Mouse (Mus musculus) heart, embryonic 12.5 days (tissue): ENCODE results near the gene Ugt1a10. TPM values are rescaled to one million over a fixed set of nuclear protein-coding genes. Genes with fewer than 3 reads are reported as not detected.

Source experiments
- ATAC-seq: fragments of 200-750 bp; cut with Nextera tagmentation; 2 replicates; pipeline ENCODE4 v1.8.0; 2017; ENCODE audit warnings: moderate TSS enrichment, moderate library complexity; ENCODE audit not compliant: insufficient number of reproducible peaks, low FRiP score
- H3K27ac ChIP-seq: fragments of 300-500 bp; sonication (generic); 2 replicates; pipeline ENCODE4 v1.5.1; 2016; ENCODE audit warnings: mild to moderate bottlenecking, moderate library complexity; ENCODE audit not compliant: poor library complexity, severe bottlenecking
- H3K27me3 ChIP-seq: fragments of 300-500 bp; sonication (generic); replicated peaks from 2 replicates; pipeline ENCODE4 v1.6.1; 2016; ENCODE audit warnings: mild to moderate bottlenecking, moderate library complexity
- H3K36me3 ChIP-seq: fragments of 300-500 bp; sonication (generic); 2 replicates; pipeline ENCODE4 v1.6.1; 2016; ENCODE audit warnings: mild to moderate bottlenecking, moderate library complexity
- H3K4me1 ChIP-seq: fragments of 300-500 bp; sonication (generic); replicated peaks from 2 replicates; pipeline ENCODE4 v1.6.1; 2016; ENCODE audit warnings: mild to moderate bottlenecking
- H3K4me2 ChIP-seq: fragments of 300-500 bp; sonication (generic); 2 replicates; pipeline ENCODE4 v1.6.1; 2016; ENCODE audit warnings: mild to moderate bottlenecking, moderate library complexity
- H3K4me3 ChIP-seq: fragments of 300-500 bp; sonication (generic); 2 replicates; pipeline ENCODE4 v1.5.1; 2016; ENCODE audit warnings: mild to moderate bottlenecking
- H3K9ac ChIP-seq: fragments of 300-500 bp; sonication (generic); 2 replicates; pipeline ENCODE4 v1.6.1; 2016; ENCODE audit warnings: mild to moderate bottlenecking, moderate library complexity
- H3K9me3 ChIP-seq: fragments of 300-500 bp; sonication (generic); replicated peaks from 2 replicates; pipeline ENCODE4 v1.6.1; 2016; ENCODE audit warnings: mild to moderate bottlenecking, moderate library complexity
- WGBS: fragments of 180-500 bp; shearing (Covaris S2); methylation state at CpG from one replicate; pipeline ENCODE4 v1.1.7; 2016; 5-methylcytosine and 5-hydroxymethylcytosine counted together
- polyA plus RNA-seq: library from polyadenylated mRNA; unstranded; fragments of >200 nt; fragmentation: Nextera tagmentation; extraction: Ambion mirVana; gene quantifications from 2 replicates; pipeline ENCODE4 v1.2.1, GENCODE M21; 2016

Gene Ugt1a10
- polyA plus RNA-seq, 1 experiment from 2014 or later, result not detected

- Histone ChIP-seq H3K27me3 (no peaks in the 10 kb centered on the region; the same call in 1 of the 2 replicates), H3K9me3 (no peaks in the 10 kb centered on the region; the same call in 1 of the 2 replicates), H3K4me2 (no peak within 1 kb of the TSS), H3K4me1 (no peaks in the 10 kb centered on the region), H3K36me3 (no peaks in the 10 kb centered on the region), H3K27ac (no peak within 1 kb of the TSS), H3K9ac (no peak within 1 kb of the TSS), H3K4me3 (no peak within 1 kb of the TSS)
- 79% methylated on average over 7 of the region's 7 CpGs for WGBS
- ATAC-seq, result no peak
These were observed 145.3 kb downstream of the Ugt1a10 start, which contains the start of gene Ugt1a2 for GRCm38 (mm10) chr1:88200456-88200855. TSS of gene Ugt1a2 (plus strand) at chr1:88200601.

GRCm38 (mm10) chr1:88205294-88205922 is 150.2 kb downstream of the Ugt1a10 start, which contains the start of gene Dnajb3:
TSS of gene Dnajb3 (minus strand) at chr1:88205782.
- H3K27ac ChIP-seq, result no peak within 1 kb of the TSS
- ATAC-seq, result peak; percentile 96
- WGBS, result 4% methylated on average over 62 of the region's 62 CpGs
- peak within 1 kb of the TSS; percentile 77 for H3K4me2 ChIP-seq
- H3K4me1 ChIP-seq, result no peaks in the 10 kb centered on the region
- peak within 1 kb of the TSS; percentile 52 for H3K4me3 ChIP-seq
- H3K36me3 ChIP-seq, result no peaks in the 10 kb centered on the region
- H3K27me3 ChIP-seq, result peaks cover 3% of the 10 kb centered on the region; the same call in 1 of the 2 replicates
- H3K9me3 ChIP-seq, result peaks cover 2% of the 10 kb centered on the region; the same call in 1 of the 2 replicates
- H3K9ac ChIP-seq, result peak within 1 kb of the TSS; percentile 69

GRCm38 (mm10) chr1:88206843-88207479 is 151.8 kb downstream of the Ugt1a10 start:
- peak overlapping the region; percentile 9; the same call in 1 of the 2 replicates for H3K27ac ChIP-seq
- 56% methylated on average over 2 of the region's 2 CpGs for WGBS

GRCm38 (mm10) chr1:88211812-88212211 is 156.6 kb downstream of the Ugt1a10 start, which contains the start of gene Ugt1a1:
TSS of gene Ugt1a1 (plus strand) at chr1:88211959.
- H3K27ac ChIP-seq, result no peak within 1 kb of the TSS
- no peak within 1 kb of the TSS for H3K4me2 ChIP-seq
- no peaks in the 10 kb centered on the region for H3K27me3 ChIP-seq
- H3K4me1 ChIP-seq, result no peaks in the 10 kb centered on the region
- no peak within 1 kb of the TSS for H3K4me3 ChIP-seq
- peaks cover 48% of the 10 kb centered on the region for H3K9me3 ChIP-seq
- H3K36me3 ChIP-seq, result no peaks in the 10 kb centered on the region
- 60% methylated on average over 8 of the region's 8 CpGs for WGBS
- ATAC-seq, result no peak
- no peak within 1 kb of the TSS for H3K9ac ChIP-seq

More at GRCm38 (mm10) chr1:88206843-88207479, 151.8 kb downstream of the Ugt1a10 start:
- ATAC-seq, result peak; percentile 74; the same call in 1 of the 2 replicates
- Histone ChIP-seq H3K4me2 (no peak overlapping the region), H3K36me3 (no peaks in the 10 kb centered on the region), H3K4me3 (no peak overlapping the region), H3K9ac (no peak overlapping the region), H3K27me3 (peaks cover 3% of the 10 kb centered on the region; the same call in 1 of the 2 replicates), H3K4me1 (no peaks in the 10 kb centered on the region), H3K9me3 (peaks cover 7% of the 10 kb centered on the region)

- Histone ChIP-seq H3K9ac (no peak overlapping the region), H3K27ac (no peak overlapping the region), H3K9me3 (peaks cover 54% of the 10 kb centered on the region), H3K4me1 (no peaks in the 10 kb centered on the region), H3K27me3 (no peaks in the 10 kb centered on the region), H3K4me2 (no peak overlapping the region), H3K4me3 (no peak overlapping the region), H3K36me3 (no peaks in the 10 kb centered on the region)
- WGBS, result 54% methylated on average over 8 of the region's 8 CpGs
- 0 out of 2 replicates have a peak, but pooled peaks have one; percentile 16 for ATAC-seq
These were observed 157.3 kb downstream of the Ugt1a10 start for GRCm38 (mm10) chr1:88212341-88213045.

GRCm38 (mm10) chr1:88213061-88213460 is 157.9 kb downstream of the Ugt1a10 start:
- Histone ChIP-seq H3K27me3 (no peaks in the 10 kb centered on the region), H3K27ac (no peak overlapping the region), H3K9me3 (peaks cover 57% of the 10 kb centered on the region), H3K9ac (no peak overlapping the region), H3K4me1 (no peaks in the 10 kb centered on the region), H3K4me3 (no peak overlapping the region), H3K4me2 (no peak overlapping the region), H3K36me3 (no peaks in the 10 kb centered on the region)
- ATAC-seq, result no peak
- 67% methylated on average over 1 of the region's 1 CpGs for WGBS

- no peak overlapping the region for H3K27ac ChIP-seq
- H3K4me1 ChIP-seq, result no peaks in the 10 kb centered on the region
- H3K4me2 ChIP-seq, result no peak overlapping the region
- H3K9me3 ChIP-seq, result peaks cover 57% of the 10 kb centered on the region
- H3K27me3 ChIP-seq, result no peaks in the 10 kb centered on the region
- no peak overlapping the region for H3K9ac ChIP-seq
- H3K36me3 ChIP-seq, result no peaks in the 10 kb centered on the region
- H3K4me3 ChIP-seq, result no peak overlapping the region
- WGBS, result 66% methylated on average over 2 of the region's 2 CpGs
- ATAC-seq, result 0 out of 2 replicates have a peak, but pooled peaks have one; percentile 5
These were observed 158.7 kb downstream of the Ugt1a10 start for GRCm38 (mm10) chr1:88213766-88214461.

GRCm38 (mm10) chr1:88214462-88214952 is 159.3 kb downstream of the Ugt1a10 start:
- Histone ChIP-seq H3K4me3 (no peak overlapping the region), H3K9ac (no peak overlapping the region), H3K27me3 (no peaks in the 10 kb centered on the region), H3K36me3 (no peaks in the 10 kb centered on the region), H3K27ac (no peak overlapping the region), H3K4me2 (no peak overlapping the region), H3K9me3 (peaks cover 57% of the 10 kb centered on the region), H3K4me1 (no peaks in the 10 kb centered on the region)
- ATAC-seq, result no peak
- 70% methylated on average over 2 of the region's 2 CpGs for WGBS

- no peaks in the 10 kb centered on the region for H3K4me1 ChIP-seq
- H3K27me3 ChIP-seq, result no peaks in the 10 kb centered on the region
- WGBS, result 63% methylated on average over 10 of the region's 10 CpGs
- H3K9ac ChIP-seq, result no peak overlapping the region
- ATAC-seq, result no peak
- H3K27ac ChIP-seq, result no peak overlapping the region
- no peak overlapping the region for H3K4me2 ChIP-seq
- H3K9me3 ChIP-seq, result peaks cover 54% of the 10 kb centered on the region
- H3K4me3 ChIP-seq, result no peak overlapping the region
- no peaks in the 10 kb centered on the region for H3K36me3 ChIP-seq
These were observed 160.5 kb downstream of the Ugt1a10 start for GRCm38 (mm10) chr1:88215466-88216380.

- H3K4me1 ChIP-seq, result no peaks in the 10 kb centered on the region
- WGBS, result 47% methylated on average over 2 of the region's 2 CpGs
- no peak overlapping the region for H3K4me3 ChIP-seq
- H3K4me2 ChIP-seq, result no peak overlapping the region
- no peak for ATAC-seq
- no peak overlapping the region for H3K9ac ChIP-seq
- no peaks in the 10 kb centered on the region for H3K27me3 ChIP-seq
- no peak overlapping the region for H3K27ac ChIP-seq
- peaks cover 53% of the 10 kb centered on the region for H3K9me3 ChIP-seq
- no peaks in the 10 kb centered on the region for H3K36me3 ChIP-seq
These were observed 161.4 kb downstream of the Ugt1a10 start for GRCm38 (mm10) chr1:88216551-88216950.
